Mouse (Mus musculus) layer of hippocampus, adult 11-12 months (tissue): ENCODE measurements around the gene Trio.

Experiments used
- DNase-seq: peaks from one replicate; pipeline ENCODE4 v3.0.0; 2022; ENCODE audit warnings: low spot score

Trio gene

DNA sequence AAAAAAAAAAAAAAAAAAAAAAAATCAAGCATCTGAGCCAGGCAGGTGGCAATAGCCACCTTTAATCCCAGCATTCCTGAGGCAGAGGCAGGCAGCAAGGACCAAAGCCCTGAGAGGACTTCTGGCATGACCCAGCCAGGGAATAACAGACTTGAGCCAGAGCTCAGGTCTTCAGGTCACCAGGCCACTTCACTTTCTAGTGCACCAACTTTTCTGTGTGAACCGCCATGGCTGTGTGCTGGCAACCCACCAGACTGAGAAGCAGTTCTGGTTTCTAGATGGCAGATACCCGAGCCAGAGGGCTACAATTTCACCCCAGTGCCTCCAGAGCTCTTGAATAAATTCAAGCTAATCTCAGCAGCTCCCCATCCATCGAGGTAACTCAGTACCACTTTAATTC lies 104.9 kb downstream of the Trio start:
- no peak for DNase-seq

DNA sequence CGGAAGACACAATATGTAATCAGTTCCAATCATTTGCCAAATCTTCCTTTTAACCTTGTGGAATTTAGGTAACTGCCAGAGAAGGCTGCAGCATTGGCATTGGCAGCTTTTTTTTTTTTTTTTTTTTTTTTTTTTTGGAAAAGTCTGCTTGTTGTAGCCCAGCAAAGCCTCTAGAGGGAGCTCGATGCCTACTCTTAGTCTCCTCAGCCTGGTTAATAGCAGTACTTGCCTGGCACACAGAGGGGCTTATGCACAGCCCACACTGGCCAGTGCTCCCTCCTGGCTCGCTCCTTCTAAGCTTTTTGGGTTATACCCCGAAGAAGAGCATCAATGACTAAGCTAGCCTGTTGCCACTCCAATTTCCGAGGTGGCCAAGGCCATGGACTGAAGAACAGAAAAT lies 106.1 kb downstream of the Trio start:
- DNase-seq, result no peak

DNA sequence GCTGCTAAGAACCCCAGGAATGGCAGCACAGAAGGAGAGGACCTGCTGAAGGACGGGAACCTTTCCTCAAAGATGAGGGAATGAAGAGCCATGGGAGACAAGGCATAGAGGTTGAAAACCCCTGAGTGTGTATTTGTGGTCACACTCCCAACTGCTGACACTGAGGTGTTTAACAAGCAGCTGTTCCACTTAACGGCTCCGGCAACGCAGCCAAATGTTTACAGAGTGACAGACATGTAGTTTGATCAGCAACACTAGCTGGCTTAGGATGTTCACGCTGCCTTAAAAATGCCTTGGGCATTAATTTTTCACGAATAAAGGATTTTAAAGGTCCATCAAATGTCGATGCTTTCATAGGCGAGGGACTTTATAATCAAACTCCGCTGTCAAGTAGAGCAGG lies 106.8 kb downstream of the Trio start:
- DNase-seq, result no peak

DNA sequence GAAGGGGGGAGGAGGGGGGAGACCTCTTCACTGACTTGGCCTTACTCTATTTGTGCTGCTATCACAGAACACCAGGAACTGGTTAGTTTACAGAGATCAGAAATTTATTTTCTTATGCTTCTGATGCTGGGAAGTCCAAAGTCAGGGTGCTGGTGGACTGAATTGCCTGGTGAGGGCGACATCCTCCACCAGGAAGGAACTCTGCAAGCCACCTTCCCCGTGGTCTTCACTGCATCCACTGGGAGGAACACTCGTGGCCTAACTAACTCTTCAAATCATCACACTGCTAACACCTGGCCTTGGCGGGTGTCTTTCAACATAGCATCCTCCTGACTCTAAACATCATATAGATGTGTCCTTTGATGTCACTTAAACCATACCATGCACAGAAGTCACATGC lies 109.4 kb downstream of the Trio start:
- no peak for DNase-seq

DNA sequence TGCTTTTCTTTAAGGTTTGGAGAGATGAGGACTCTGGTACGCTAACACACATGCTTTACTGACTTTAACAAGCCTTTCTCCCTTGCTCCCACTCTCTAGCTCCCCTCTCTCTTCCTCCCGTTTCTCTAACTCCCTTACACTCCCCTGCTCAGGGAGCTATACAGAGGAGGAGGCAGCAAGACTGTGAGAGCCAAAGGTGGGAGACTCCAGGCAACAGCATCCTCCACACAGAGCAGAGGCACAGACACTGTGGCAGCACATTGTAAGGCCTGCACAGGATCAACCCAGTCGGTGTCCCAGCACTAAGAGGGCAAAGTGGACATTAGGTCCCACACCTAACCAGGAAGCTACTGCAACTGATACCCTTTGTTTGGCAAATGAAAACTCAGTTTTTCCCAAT lies 112.6 kb downstream of the Trio start:
- no peak for DNase-seq

DNA sequence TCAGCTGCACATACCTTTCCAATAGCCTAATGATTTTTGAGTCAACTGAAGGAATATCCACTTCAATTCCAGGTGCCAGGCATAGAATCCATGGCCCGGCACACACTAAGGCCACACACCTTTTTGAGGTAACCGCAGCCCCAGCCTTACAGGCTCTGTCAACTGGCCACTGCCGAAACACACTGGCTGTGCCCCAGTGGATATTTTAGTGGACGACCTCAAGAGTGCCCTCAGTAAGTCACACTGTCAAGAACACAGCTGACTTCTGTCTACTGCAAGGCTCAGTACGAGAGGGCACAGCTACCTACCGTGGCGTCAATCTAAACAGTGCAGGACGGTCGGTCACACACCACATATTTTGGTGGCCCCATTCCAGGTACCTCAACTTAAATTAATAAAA lies 114.5 kb downstream of the Trio start:
- DNase-seq, result no peak

DNA sequence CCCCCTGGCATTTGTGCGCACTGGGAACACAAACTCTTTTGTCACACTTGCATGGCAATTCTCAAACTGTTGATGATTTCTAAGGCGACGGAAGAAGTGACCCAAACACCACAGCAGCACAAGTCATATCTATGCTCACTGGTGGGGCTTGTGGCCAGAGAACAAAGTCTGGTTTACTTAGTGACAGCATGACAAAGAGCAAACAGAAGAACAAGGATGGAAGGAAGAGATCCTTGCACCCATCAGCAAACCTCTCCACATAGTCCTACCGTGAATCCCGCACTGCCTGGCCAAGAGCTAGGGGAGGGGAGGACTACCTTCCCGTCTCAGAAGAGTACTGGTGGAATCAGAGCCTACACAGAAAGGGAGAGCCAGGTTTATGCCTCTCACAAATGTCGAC lies 115.5 kb downstream of the Trio start:
- no peak for DNase-seq

DNA sequence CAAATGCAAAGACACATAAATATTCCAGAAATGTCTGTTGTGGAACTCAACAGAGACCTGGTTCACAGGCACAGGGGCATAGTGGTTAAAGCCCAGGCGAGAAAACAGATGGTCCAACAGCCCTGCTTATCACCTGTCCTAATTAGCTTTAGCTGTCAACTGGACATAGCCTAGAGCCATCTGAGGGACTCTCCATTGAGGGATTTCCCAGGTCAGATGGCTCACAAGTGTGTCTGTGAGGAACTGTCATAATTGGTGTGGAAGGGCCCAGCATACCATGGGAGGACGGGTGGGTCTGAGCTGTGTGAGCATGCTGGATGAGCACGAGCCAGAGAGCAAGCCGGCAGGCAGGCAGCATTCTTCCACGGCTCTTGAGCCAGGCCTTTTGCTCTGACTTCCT lies 118.0 kb downstream of the Trio start:
- no peak for DNase-seq

DNA sequence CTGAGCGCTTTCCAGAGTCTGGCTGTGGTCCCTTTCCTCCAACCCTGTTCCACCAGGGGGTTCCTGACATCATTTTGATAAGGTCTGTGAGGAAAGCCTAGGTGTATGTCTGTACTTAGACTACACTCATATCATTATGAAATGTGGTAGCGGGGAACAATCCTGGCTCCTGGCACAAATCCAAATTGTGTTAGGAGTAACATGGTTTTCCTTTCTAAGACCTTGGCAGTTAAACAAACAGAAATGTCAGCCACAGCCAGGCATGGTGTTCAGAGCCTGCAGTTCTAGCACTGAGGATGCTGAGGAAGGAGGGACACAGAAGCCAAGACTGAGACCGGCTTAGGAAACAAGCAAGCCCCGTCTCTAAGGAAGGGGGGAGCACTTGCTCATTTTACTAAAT lies 119.2 kb downstream of the Trio start:
- no peak for DNase-seq

DNA sequence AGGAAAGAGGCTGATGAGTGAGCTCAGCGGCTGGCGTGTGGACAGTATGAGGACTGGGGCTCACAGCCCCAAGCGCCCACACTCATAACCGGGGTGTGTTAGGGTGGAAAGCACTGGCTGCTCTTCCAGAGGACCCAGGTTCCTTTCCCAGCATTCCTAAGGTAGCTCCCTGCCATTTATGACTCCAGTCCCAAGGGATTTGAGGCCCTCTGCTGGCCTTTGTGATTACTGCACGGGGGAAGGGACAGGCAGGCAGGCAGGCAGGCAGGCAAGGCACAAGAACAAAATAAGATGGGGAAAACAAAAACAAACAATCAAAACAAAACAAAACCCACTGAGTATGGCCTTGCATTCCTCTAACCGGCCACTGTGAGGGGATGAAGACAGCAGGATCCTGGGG lies 120.3 kb downstream of the Trio start:
- peak; percentile 73 for DNase-seq

DNA sequence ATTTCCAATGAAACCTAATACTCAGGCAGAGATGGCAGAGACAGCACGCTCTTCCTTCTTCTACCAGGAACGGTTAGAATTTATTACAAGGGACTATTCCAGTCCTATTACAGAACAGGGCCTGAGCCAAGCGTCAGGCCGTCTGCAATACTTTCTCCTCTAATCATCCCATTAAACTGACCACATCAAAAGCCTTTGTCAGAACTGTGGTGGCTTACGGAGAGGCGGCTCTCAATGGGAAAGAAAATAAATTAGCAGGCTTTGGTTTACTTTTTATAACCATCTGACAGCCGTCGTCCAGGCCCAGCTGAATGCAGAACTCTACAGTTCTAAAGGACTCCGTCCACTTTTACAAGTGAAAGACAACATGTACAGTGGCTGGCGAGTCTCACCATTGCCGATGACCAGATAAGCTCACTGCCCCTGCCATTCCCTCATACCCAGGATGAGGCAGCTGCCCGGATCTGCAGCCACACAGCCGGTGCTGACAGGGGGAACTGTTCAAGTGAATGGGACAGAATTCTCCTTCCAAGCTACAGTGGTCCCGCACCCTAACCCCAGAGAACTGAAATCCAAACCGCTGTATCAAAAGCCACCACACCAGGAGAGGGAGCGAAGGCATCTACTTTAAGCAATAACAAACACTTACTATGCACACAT lies 121.2 kb downstream of the Trio start:
- DNase-seq, result no peak

DNA sequence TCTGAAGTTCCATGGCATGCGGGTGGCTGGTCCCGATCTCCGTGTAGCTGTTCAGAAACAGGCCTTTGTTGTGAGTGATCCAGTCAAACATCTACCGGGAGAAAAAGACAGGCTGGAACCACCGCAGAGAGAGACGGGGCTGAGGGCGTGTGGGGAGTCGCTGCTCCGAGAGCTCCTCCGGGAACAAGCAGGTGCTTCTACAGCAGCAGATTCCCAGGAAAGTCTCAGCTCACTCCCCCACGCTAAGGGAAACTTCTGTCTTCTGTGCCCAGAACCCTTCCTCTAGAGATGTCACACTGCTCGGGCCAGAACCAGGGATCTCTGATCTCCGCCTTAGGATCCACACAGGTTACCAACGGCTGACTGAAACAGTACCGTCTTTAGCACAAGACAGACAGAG lies 124.4 kb downstream of the Trio start:
- DNase-seq, result no peak

DNA sequence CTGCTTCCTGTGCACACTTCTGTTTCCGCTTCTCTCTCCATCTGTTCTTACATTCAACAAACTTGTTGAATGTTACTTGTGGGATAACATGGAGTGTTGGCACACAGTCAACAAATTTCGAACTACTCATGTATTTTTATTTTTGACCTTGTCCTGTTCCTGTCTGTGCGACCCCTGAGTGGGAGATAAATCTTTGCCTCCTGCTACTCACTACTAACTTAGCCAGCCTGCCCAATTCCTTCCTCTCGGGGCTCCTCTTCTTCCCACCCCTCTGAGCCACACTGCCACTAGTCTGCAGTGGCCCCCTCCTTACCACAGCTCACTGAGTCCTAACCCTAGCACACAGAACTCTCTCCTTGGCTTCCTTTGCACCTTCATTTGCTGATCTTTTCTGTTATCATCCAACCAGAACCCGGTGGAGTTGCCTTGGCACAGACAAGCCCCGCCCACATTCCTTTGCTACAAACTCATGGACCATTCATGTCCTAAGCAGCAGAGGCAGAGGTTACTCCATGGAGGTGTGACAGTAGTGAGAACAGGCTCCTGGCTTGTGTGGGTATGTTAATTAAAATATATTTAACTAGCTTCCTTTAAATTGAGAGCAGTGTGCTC lies 126.7 kb downstream of the Trio start:
- DNase-seq, result no peak

DNA sequence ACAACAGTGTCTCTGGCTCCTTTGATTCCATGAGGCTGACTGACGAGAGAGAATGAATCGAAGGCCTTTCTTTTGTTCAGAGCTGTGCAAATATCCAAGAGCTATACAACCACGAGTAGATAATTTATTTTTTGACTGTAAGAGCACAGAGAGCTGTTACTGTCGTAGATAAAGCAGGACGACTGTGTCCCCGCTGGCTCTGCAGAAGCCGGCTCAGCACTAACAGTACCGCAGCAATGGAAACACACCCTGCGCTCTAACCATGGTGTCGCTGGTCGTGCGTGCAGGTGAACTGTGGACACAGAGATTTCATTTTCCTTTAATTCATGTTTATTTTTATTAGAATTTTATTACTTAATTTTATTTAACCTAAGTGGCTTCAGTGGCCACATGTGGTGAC lies 131.5 kb downstream of the Trio start:
- no peak for DNase-seq

DNA sequence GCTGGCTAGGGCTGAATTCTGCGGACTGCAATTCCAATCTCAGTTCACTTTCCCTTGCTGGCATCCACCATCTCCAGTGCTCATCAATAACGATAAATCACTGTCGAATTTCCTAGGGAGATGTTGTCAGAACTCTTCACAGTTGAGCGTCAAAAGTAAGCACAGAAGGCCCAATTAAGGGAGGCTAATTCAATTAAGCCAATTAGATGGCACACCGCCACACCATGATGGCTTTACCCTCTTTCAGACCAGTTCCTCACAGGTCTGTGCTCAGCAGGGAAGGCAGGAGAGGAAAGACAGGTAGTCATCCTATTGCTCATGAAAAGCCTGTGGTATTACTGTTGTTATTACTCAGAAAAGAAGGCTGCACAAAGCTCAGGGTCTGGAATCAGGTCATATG lies 133.6 kb downstream of the Trio start:
- DNase-seq, result no peak

DNA sequence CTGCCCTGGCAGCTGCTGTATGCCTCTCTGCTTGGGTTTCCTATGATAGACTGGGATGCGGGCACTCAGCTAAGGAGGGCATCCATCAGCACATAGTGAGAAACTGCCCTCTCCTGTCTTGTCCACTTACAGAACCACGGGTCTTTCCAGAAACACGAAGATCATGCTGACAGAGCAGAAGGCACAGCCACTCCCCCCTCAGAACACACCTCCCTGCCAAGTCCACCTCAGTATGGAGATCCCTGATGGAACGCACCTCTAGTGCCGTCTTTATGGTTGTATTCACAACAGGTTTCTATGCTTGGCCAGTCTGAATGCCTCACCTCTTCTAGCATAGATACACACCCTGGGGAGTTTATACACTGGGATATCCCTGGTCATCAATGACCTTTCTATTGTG lies 135.0 kb downstream of the Trio start:
- no peak for DNase-seq

DNA sequence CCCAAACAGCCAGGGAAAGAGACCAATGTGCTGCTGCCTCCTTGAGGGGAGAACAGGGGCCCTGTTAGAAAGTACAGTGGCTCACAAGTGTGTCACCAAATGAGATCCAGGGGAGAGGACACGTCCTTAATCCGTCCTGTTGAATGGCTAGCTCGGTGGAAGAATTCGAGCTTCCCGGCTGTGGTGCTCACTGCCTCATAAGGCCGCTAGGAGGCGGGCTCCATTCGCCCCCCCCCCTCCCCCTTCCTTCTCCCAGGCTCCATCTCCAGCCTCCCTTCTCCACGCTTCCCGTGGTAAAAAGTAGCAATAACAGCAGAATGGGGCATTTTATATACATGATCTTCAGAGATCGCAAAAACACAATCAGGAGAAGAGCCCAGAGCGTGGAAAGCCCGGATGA lies 137.5 kb downstream of the Trio start:
- no peak for DNase-seq

DNA sequence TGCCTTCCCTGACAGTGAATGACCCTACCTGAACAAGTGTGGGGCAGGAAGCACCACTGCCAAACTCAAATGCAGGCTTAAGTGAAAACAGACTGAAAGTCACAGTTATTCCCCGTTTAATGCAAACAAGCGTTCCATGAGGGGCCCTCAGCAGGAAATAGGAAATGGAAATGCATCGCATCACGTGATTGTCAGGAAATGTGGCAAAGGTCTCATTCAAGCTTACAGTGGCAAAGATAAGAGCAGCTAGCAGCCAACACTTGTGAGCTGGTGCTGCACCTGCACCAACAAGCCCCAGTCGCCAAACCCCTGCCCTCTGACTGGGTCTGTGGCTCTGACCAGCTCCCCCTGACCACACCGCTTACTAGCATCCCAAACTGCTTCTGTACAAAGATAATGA lies 138.7 kb downstream of the Trio start:
- no peak for DNase-seq

DNA sequence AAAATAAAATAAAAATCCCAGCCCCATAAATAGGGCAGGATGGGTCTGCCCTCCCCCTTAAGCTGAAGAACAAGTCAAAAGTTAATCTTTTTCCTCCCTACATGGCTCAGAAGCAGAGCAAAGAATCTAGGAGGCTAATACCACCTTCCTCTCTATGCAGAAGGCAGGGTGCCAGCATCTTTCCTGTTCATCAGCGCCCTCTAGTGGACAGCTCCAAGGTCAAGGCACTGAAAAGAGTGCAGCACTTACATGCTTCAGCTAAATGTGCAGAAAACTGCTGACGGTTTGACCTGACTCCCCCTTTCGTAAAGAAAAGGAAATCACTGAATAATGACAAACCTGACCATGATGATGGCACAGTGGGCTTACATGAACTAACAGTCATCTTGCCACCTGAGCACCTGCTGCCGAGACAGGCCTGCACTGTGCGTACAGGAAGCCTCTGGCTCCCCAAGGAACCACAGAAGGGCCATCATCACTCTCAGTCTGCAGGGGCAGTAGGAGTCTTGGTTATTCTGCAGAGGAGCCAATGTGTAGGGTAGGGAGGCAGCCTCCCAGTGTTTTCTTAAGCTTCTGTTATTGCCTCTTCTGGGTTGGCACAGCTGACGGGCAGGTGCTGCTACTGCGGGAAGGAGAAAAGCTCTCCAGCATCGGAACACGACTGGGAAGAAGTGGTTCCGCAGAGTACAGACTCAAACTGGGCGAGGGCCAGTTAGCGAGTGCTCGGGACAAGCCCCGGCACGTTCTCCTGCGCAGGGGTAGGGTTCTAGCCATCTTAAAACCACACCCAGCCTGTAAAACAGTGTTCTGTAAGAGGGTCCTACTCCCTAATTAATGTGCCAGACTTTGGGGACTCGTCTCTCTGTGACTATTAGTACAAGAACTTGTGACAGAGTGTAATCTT lies 141.0 kb downstream of the Trio start:
- DNase-seq, result peak; percentile 84

DNA sequence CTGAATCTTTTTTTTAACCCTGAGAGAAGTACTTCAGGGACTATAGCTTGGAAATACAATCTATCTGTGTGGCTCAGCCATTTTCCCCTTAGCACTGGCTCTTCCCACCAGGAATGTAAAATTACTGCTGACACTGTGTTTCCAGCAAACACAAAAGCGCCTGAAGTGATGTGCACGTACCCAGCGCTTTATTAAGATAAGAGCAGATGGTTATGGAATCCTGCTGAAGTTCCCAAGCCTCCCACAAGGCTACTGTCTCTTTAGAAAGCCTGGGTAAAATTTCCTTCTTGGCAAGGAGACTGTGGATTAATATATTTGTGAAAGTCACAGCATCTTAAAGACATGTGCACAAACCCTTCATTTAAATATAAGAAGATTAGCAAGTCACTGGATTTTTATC lies 141.8 kb downstream of the Trio start:
- no peak for DNase-seq

DNA sequence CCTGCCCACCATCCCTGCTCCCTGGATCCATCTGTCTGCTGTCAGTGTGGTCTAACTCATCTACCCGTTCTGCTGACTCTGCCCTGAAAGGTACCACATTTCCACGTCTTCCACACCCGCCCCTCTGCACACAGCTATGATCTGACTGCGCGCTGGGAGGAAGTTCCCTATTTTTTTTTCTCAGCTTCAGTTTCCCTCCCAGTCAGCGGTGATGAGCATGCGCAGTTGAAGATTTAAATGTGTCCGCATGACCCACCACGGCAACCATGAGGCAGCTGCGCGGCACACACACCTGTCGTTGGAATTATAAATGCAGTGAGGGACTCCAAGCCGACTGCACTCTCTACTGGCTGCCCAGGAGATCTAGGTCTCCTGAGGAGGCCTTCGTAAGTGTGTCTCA lies 142.8 kb downstream of the Trio start:
- no peak for DNase-seq

DNA sequence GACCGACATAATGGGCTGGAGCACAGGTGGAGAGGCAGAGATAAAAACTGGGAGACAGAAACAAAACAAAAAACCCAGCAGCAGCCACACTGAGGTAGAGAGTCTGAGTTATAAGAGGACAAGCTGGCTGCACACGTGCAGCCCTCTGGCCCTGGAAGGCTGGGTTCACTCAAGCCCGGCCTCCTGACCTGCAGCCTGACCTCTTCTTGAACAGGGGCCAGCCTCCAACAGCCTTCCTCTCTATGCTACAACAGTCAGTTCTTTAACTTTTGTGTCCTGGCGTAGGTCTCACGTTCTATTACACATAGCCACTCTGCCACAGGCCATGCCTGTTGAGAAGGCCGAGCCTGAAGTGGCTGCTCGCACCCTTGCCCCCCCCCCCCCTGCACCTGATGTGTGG lies 147.8 kb downstream of the Trio start:
- no peak for DNase-seq

DNA sequence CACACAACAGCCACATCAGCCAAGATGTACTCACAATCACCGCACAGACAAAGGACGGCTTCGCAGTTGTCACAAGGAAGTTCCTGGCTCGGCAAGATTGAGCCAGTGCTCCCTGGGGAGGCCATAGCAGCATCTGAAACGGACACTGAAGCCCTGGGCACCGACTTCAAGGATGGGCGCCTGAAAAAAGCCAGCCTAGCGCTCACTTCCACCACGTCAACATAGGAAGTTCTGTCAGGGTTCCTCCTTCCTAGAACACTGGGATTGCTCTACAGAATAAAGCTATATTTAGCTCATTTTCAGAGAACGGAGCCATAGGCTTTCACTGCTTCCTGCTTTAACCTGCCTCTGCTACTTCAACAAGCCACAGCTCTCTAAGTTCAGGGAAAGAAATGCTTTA lies 149.3 kb downstream of the Trio start:
- DNase-seq, result no peak
